Mouse (Mus musculus): ENCODE data around the gene Vmn1r208.
"Not testable (repeated sequence)": the region's sequence is repeated elsewhere in the genome, so short reads cannot be mapped to it uniquely, and the experiment has no call there.

Vmn1r208 gene

DNA sequence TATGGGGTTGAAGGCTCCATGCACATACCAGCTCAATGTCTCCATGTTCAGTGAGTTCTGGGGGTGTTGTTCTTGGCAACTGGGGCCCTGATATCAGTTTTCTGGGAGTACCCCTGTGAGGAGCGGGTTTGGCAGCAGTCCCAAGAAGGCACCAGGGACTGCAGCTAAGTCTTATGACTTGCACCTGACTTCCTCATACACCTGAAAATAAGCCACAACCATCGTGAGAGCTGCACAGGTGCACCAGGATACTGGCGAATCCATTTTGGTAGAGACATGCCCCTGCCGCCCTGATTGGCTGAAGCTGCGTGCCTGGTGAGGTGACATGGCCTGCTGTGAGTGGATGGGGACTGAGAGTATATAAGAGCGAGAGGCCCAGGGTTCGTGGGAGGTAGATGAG lies at the start of gene Vmn1r208:
Gene Vmn1r208 (minus strand): TSS at position 101 of the 400 bp plus-strand sequence.
- DNase-seq (ENCODE audit: low spot score): not testable (repeated sequence)

DNA sequence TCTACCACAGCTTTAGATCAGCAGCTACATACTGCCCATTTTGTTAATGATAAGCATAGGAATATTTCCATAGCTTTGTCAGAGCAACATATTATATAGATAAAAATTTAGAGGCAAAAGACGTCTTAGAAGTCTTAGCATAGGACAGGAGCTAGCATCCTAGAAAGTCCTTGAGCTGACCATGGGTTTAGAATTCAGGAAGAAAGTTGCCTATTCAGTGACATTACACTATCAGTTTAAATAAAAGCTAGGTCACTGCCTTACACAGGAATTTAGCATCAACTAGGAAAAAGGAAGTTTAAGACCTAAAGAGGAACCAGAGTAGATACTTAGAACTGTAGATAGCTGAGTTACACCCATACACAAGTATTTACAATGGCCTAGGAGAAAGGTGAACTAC lies 44.4 kb upstream of the Vmn1r208 start:
- not testable (repeated sequence) for DNase-seq (ENCODE audit: low spot score)

DNA sequence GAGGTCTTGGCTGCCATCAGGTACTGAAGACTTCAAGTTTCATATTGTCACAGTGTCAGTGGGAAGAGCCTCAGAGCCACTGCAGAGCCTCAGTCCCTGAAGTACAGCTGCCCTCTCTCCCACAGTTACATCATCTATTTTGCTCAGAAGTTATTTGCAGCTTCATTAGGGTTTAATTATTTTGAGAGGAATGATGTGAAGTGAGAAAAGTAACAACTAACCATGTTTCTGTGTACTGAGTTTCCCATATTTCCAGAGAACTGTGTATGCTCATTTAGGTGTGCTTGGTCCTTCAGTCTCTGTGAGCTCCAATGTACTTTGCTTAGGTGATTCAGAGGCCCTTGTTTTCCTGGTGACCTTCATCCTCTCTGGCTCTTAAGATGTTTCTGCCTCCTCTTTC lies 32.4 kb upstream of the Vmn1r208 start, which contains the start of gene Vmn1r209:
Gene Vmn1r209 (minus strand): TSS at position 101 of the 400 bp plus-strand sequence.
- DNase-seq (ENCODE audit: low spot score): not testable (repeated sequence)

DNA sequence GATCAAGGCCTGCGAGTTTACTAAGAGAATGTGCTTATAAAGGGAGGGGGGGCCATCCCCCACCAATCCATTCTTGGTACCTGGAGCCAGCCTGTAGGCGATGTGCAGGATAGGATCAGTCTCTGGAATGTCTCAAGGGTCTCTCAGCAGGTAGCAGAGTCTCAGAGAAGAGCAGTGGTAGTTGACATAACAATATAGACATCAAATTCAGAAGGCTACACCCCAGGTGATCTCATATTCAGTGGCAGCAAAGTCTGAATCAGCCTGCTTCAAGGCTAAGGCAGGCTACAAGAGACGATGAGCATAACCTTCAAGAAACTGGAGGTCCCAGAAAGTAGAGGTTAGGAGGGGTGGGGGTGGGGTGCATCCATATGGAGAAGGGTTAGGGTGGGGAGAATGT lies 10.9 kb upstream of the Vmn1r208 start:
- DNase-seq (ENCODE audit: low spot score): not testable (repeated sequence)

DNA sequence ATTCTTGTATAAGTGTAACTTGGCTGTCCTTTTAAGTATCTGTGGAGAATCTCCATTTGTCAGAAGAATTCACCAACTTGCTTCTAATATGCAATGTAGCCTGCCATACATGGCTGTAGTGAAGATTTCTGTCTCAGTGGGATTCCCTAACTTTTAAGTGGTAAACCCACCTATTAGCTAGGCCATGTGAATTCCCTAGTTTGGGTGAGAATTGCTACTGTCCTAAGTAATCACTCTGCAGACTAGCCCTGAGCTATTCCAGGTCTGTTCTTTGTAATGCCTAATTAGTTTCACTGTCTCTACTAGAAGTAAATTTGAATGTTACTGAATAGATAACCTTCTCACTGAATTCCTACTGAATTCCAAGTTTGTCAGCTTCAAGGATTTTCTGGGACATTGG lies 7.0 kb upstream of the Vmn1r208 start:
- not testable (repeated sequence) for DNase-seq (ENCODE audit: low spot score)

DNA sequence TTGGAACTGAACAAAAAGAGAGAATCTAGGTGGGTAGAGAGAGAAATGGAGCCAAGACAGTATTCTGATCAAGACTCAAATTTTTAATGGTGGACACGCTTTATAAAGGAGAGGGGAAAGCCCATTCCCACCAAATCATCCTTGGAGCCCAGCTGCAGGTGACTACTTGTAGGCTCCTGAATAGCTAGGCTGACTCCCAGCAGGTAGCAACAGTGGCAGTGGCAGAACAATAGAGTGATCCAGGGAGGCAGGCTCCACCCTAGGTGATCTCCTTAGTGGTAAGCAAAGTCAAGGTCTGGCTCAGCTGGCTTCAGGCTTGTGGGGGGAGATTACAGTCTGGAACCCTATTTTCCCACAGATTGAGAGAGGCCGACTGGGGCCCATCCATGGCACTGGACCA lies 5.6 kb downstream of the Vmn1r208 start:
- not testable (repeated sequence) for DNase-seq (ENCODE audit: low spot score)

DNA sequence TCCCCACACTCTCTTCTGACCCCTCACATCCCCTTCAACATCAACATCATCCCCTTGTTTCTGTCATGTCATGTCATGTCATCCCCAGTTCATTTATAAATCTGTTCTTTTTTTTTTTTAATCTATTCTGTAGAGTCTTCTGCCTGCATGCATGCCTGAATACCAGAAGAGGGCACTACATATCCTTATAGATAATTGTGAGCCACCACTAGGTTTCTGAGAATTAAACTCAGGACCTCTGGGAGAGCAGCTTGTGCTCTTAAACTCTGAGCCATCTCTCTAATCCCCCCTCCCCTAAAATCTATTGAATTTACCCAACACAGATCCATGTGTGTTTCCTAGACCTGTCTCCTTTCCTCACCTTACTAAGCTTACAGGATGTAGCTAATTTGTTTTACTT lies 29.7 kb downstream of the Vmn1r208 start:
- no peak for DNase-seq (ENCODE audit: low spot score)

DNA sequence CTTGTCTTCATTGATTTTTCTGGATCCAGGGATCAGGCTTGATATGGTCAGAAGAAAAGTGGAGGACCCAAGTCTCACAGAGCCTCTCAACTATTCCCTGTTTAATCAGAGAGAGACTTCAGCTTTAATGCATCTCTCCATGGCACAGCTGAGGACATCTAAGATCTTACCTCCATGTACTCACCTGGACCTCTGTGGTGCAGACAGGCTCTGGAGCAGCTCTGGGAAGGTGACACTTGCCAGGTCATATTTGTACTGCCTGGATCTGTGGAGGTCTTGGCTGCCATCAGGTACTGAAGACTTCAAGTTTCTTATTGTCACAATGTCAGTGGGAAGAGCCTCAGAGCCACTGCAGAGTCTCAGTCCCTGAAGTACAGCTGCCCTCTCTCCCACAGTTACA lies 47.7 kb downstream of the Vmn1r208 start, which contains the start of gene Vmn1r207-ps:
Gene Vmn1r207-ps (minus strand): TSS at position 101 of the 400 bp plus-strand sequence.
- DNase-seq (ENCODE audit: low spot score): not testable (repeated sequence)

All from T-cell, adult 2 months (primary cell).